Mouse (Mus musculus) embryonic facial prominence, embryonic 14.5 days (tissue): ENCODE results near the gene Zbtb8b. TPM values are rescaled to one million over a fixed set of nuclear protein-coding genes. Genes with fewer than 3 reads are reported as not detected.

Source experiments
- ATAC-seq: fragments of 200-750 bp; cut with Nextera tagmentation; 2 replicates; pipeline ENCODE4 v1.8.0; 2017; ENCODE audit warnings: low read depth, moderate number of reproducible peaks, moderate TSS enrichment
- DNase-seq: peaks from one replicate; pipeline ENCODE4 v3.0.0-alpha.2; 2015; ENCODE audit warnings: low spot score
- H3K27ac ChIP-seq: fragments of 300-500 bp; sonication (generic); replicated peaks from 2 replicates; pipeline ENCODE4 v1.5.1; 2014; ENCODE audit warnings: low read depth, mild to moderate bottlenecking, low read length, moderate library complexity
- H3K27me3 ChIP-seq: fragments of 300-500 bp; sonication (generic); replicated peaks from 2 replicates; pipeline ENCODE4 v1.6.1; 2014; ENCODE audit warnings: low read length; ENCODE audit not compliant: control insufficient read depth, insufficient read depth
- H3K36me3 ChIP-seq: fragments of 300-500 bp; sonication (generic); 2 replicates; pipeline ENCODE4 v1.6.1; 2014; ENCODE audit warnings: low read length, mixed read lengths; ENCODE audit not compliant: control insufficient read depth, insufficient read depth
- H3K4me1 ChIP-seq: fragments of 300-500 bp; sonication (generic); 2 replicates; pipeline ENCODE4 v1.6.1; 2014; ENCODE audit warnings: antibody characterized with exemption, low read length; ENCODE audit not compliant: control insufficient read depth, insufficient read depth
- H3K4me2 ChIP-seq: fragments of 300-500 bp; sonication (generic); 2 replicates; pipeline ENCODE4 v1.6.1; 2014; ENCODE audit warnings: low read depth, mild to moderate bottlenecking, low read length, moderate library complexity, mixed read lengths
- H3K4me3 ChIP-seq: fragments of 300-500 bp; sonication (generic); 2 replicates; pipeline ENCODE4 v1.5.1; 2014; ENCODE audit warnings: low read depth, mild to moderate bottlenecking, low read length
- H3K9ac ChIP-seq: fragments of 300-500 bp; sonication (generic); 2 replicates; pipeline ENCODE4 v1.6.1; 2014; ENCODE audit warnings: low read depth, mild to moderate bottlenecking, low read length, moderate library complexity, mixed read lengths
- H3K9me3 ChIP-seq: fragments of 300-500 bp; sonication (generic); 2 replicates; pipeline ENCODE4 v1.6.1; 2016; ENCODE audit warnings: low read length; ENCODE audit not compliant: control insufficient read depth
- WGBS: fragments of 180-500 bp; shearing (Covaris S2); extraction: QIAGEN DNeasy Blood & Tissue Kit; methylation state at CpG from one replicate; pipeline ENCODE4 v1.1.7; 2014; 5-methylcytosine and 5-hydroxymethylcytosine counted together
- polyA plus RNA-seq: library from polyadenylated mRNA; unstranded; fragments of >200 nt; fragmentation: Nextera tagmentation; extraction: Ambion mirVana; gene quantifications from 2 replicates; pipeline ENCODE4 v1.2.1, GENCODE M21; 2014

Zbtb8b gene
- polyA plus RNA-seq, 1 experiment from 2014 or later: 1.3 TPM

DNA sequence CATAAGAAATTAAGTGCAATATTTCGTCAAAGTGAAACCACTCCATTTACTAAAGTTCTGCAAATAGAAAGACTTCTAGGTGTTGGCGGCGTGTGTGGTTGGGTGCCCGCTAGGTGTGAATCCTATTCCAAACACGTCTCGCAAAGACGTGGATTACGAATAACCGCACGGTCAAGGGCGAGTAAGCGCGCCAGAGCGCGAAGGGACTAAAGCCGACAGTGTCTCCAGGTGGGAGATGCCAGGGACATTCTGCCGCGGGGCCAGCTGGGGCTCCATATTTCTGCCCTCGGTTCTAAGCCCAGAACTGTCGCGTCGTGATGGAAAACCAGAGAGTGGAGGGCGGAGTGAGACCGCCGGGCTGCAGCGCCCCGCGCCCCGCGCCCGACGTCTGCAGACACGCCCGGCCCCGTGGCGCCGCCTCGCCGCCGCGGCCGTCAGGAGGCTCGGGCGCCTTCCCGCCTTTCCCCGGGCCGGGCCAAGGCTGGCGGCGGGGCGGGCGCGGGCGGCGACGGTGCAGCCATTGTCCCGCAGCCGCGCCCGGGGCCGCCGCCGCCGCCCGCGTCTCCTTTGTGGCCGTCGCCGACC is 63.6 kb downstream of the Zbtb8b start:
- peak; percentile 59 for DNase-seq
- under 1% methylated on average over 22 of the region's 68 CpGs for WGBS
- peak; percentile 80 for ATAC-seq
- Histone ChIP-seq H3K4me1 (0 out of 2 replicates have a peak, but pooled peaks cover 3% of the 10 kb centered on the region), H3K9me3 (no peaks in the 10 kb centered on the region), H3K4me3 (peak overlapping the region; percentile 84), H3K27ac (peak overlapping the region; percentile 90), H3K9ac (peak overlapping the region; percentile 92), H3K27me3 (peaks cover 17% of the 10 kb centered on the region), H3K4me2 (peak overlapping the region; percentile 83), H3K36me3 (no peaks in the 10 kb centered on the region)

DNA sequence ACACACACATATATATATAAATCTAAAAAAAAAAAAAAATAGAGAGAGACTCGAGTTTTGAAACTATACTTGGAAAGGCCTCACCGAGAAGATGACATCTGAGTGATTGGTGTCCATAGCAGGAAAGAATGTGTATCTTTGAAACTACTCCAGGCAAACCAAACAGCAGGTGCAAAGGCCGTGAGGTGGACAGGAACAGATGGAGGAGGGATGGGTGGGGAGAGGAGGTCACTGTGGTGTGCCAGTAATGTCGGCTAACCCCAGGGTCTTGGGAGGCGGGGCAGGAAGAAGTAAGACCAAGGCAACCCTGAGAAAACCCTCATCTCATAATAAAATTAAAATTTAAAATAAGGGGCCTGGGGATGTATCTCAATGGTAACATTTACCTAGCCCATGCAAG is 64.8 kb downstream of the Zbtb8b start:
- ATAC-seq: no peak
- DNase-seq: no peak
- no peaks in the 10 kb centered on the region for H3K9me3 ChIP-seq
- 74% methylated on average over 5 of the region's 5 CpGs for WGBS
- H3K36me3 ChIP-seq: no peaks in the 10 kb centered on the region
- peak overlapping the region; percentile 83 for H3K4me2 ChIP-seq
- no peak overlapping the region for H3K27ac ChIP-seq
- H3K9ac ChIP-seq: no peak overlapping the region
- H3K27me3 ChIP-seq: peaks cover 17% of the 10 kb centered on the region
- H3K4me1 ChIP-seq: 0 out of 2 replicates have a peak, but pooled peaks cover 3% of the 10 kb centered on the region
- no peak overlapping the region for H3K4me3 ChIP-seq

Other genes with a start within 250 kb of the Zbtb8b start
- 6.1 and 6.2 TPM in 2 replicates for gene C77080, start 179.4 kb downstream of the Zbtb8b start, polyA plus RNA-seq
- 7.9 and 11.7 TPM in 2 replicates for gene Sync, start 153.2 kb downstream of the Zbtb8b start, polyA plus RNA-seq
- 304 and 320 TPM in 2 replicates for gene Rbbp4, start 105.5 kb downstream of the Zbtb8b start, polyA plus RNA-seq
- 37.1 and 45.0 TPM in 2 replicates for gene Zbtb8os, start 105.2 kb downstream of the Zbtb8b start, polyA plus RNA-seq
- gene Zbtb8a, start 62.7 kb downstream of the Zbtb8b start, polyA plus RNA-seq: 4.6 and 4.9 TPM in 2 replicates
- 27.7 and 29.0 TPM in 2 replicates for gene Bsdc1, start 20.7 kb upstream of the Zbtb8b start, polyA plus RNA-seq
- gene Tssk3, start 50.2 kb upstream of the Zbtb8b start, polyA plus RNA-seq: not detected in 2 replicates
- gene Fam229a, start 50.3 kb upstream of the Zbtb8b start, polyA plus RNA-seq: not detected in 2 replicates
- 488 and 603 TPM in 2 replicates for gene Marcksl1, start 72.7 kb upstream of the Zbtb8b start, polyA plus RNA-seq
- gene Hdac1, start 101.9 kb upstream of the Zbtb8b start, polyA plus RNA-seq: 179 and 200 TPM in 2 replicates
- 4.7 and 6.4 TPM in 2 replicates for gene Lck, start 132.8 kb upstream of the Zbtb8b start, polyA plus RNA-seq
- gene Fam167b, start 137.7 kb upstream of the Zbtb8b start, polyA plus RNA-seq: 6.4 and 6.9 TPM in 2 replicates
- gene Eif3i, start 159.8 kb upstream of the Zbtb8b start, polyA plus RNA-seq: 288 and 308 TPM in 2 replicates
- 166 and 174 TPM in 2 replicates for gene Tmem234, start 159.8 kb upstream of the Zbtb8b start, polyA plus RNA-seq
- gene Dcdc2b, start 173.4 kb upstream of the Zbtb8b start, polyA plus RNA-seq: 1.7 and 2.4 TPM in 2 replicates
- gene Iqcc, start 178.2 kb upstream of the Zbtb8b start, polyA plus RNA-seq: 26.6 and 29.3 TPM in 2 replicates
- gene Ccdc28b, start 183.1 kb upstream of the Zbtb8b start, polyA plus RNA-seq: 49.7 and 50.5 TPM in 2 replicates
- 96.7 and 111 TPM in 2 replicates for gene Txlna, start 200.2 kb upstream of the Zbtb8b start, polyA plus RNA-seq
- gene Kpna6, start 231.9 kb upstream of the Zbtb8b start, polyA plus RNA-seq: 14.1 and 14.8 TPM in 2 replicates